Mouse (Mus musculus) embryonic facial prominence, embryonic 11.5 days (tissue): Measurements from ENCODE around the gene Pklr. TPM values are rescaled to one million over a fixed set of nuclear protein-coding genes. Genes with fewer than 3 reads are reported as not detected.

Experiments used
- ATAC-seq: fragments of 200-750 bp; cut with Nextera tagmentation; replicated peaks from 2 replicates; pipeline ENCODE4 v1.8.0; 2017; ENCODE audit warnings: low read depth; ENCODE audit not compliant: insufficient number of reproducible peaks, low FRiP score, low TSS enrichment
- DNase-seq: peaks from one replicate; pipeline ENCODE4 v3.0.0-alpha.2; 2015; ENCODE audit warnings: low spot score
- H3K27ac ChIP-seq: fragments of 300-500 bp; sonication (generic); replicated peaks from 2 replicates; pipeline ENCODE4 v1.5.1; 2014; ENCODE audit warnings: mild to moderate bottlenecking, low read depth, low read length, control low read depth
- H3K27me3 ChIP-seq: fragments of 300-500 bp; sonication (generic); 2 replicates; pipeline ENCODE4 v1.6.1; 2014; ENCODE audit warnings: mild to moderate bottlenecking, low read length, moderate library complexity, mixed read lengths; ENCODE audit not compliant: control insufficient read depth, insufficient read depth
- H3K36me3 ChIP-seq: fragments of 300-500 bp; sonication (generic); replicated peaks from 2 replicates; pipeline ENCODE4 v1.6.1; 2014; ENCODE audit warnings: low read depth, mild to moderate bottlenecking, low read length, moderate library complexity, mixed read lengths; ENCODE audit not compliant: control insufficient read depth, insufficient read depth
- H3K4me1 ChIP-seq: fragments of 300-500 bp; sonication (generic); 2 replicates; pipeline ENCODE4 v1.6.1; 2014; ENCODE audit warnings: low read length, mixed read lengths; ENCODE audit not compliant: control insufficient read depth, insufficient read depth
- H3K4me2 ChIP-seq: fragments of 300-500 bp; sonication (generic); 2 replicates; pipeline ENCODE4 v1.6.1; 2014; ENCODE audit warnings: low read depth, mild to moderate bottlenecking, control low read depth, low read length, moderate library complexity
- H3K4me3 ChIP-seq: fragments of 300-500 bp; sonication (generic); 2 replicates; pipeline ENCODE4 v1.5.1; 2014; ENCODE audit warnings: low read depth, low read length, control low read depth
- H3K9ac ChIP-seq: fragments of 300-500 bp; sonication (generic); replicated peaks from 2 replicates; pipeline ENCODE4 v1.6.1; 2014; ENCODE audit warnings: mild to moderate bottlenecking, control low read depth, low read length
- H3K9me3 ChIP-seq: fragments of 300-500 bp; sonication (generic); replicated peaks from 2 replicates; pipeline ENCODE4 v1.6.1; 2016; ENCODE audit warnings: mild to moderate bottlenecking, low read length, inconsistent platforms, mixed read lengths; ENCODE audit not compliant: control insufficient read depth
- WGBS: fragments of 180-500 bp; shearing (Covaris S2); extraction: QIAGEN DNeasy Blood & Tissue Kit; methylation state at CpG from one replicate; pipeline ENCODE4 v1.1.7; 2014; 5-methylcytosine and 5-hydroxymethylcytosine counted together
- polyA plus RNA-seq: library from polyadenylated mRNA; unstranded; fragments of >200 nt; fragmentation: Nextera tagmentation; extraction: Ambion mirVana; gene quantifications from 2 replicates; pipeline ENCODE4 v1.2.1, GENCODE M21; 2014

Gene Pklr
- polyA plus RNA-seq, 1 experiment from 2014 or later = 1.5 TPM

- H3K4me1 ChIP-seq = peaks cover 9% of the 10 kb centered on the region
- ATAC-seq = no peak
These were observed 46.0 kb downstream of the Pklr start for GRCm38 (mm10) chr3:89181749-89182500.

GRCm38 (mm10) chr3:89182531-89183057 lies 46.7 kb downstream of the Pklr start:
- Histone ChIP-seq H3K27me3 (no peaks in the 10 kb centered on the region), H3K4me3 (no peak overlapping the region), H3K36me3 (peaks cover 10% of the 10 kb centered on the region), H3K4me2 (no peak overlapping the region), H3K9me3 (no peaks in the 10 kb centered on the region), H3K9ac (no peak overlapping the region), H3K27ac (no peak overlapping the region), H3K4me1 (peaks cover 9% of the 10 kb centered on the region)
- DNase-seq (no peak), ATAC-seq (no peak)
- 56% methylated on average over 7 of the region's 7 CpGs for WGBS

More at GRCm38 (mm10) chr3:89181749-89182500, 46.0 kb downstream of the Pklr start:
- 94% methylated on average over 27 of the region's 27 CpGs for WGBS
- Histone ChIP-seq H3K4me3 (no peak overlapping the region), H3K36me3 (peaks cover 10% of the 10 kb centered on the region), H3K27ac (no peak overlapping the region), H3K27me3 (no peaks in the 10 kb centered on the region), H3K4me2 (no peak overlapping the region), H3K9me3 (no peaks in the 10 kb centered on the region), H3K9ac (no peak overlapping the region)
- no peak for DNase-seq

GRCm38 (mm10) chr3:89183058-89183958 lies 47.4 kb downstream of the Pklr start, which contains the start of gene Fam189b:
Gene Fam189b, plus strand, starts transcription at chr3:89183143.
- peak within 1 kb of the TSS; percentile 36; the same call in 1 of the 2 replicates for H3K27ac ChIP-seq
- H3K4me3 ChIP-seq = peak within 1 kb of the TSS; percentile 53
- peaks cover 9% of the 10 kb centered on the region for H3K4me1 ChIP-seq
- WGBS = 6% methylated on average over 39 of the region's 39 CpGs
- H3K9me3 ChIP-seq = no peaks in the 10 kb centered on the region
- H3K36me3 ChIP-seq = peaks cover 10% of the 10 kb centered on the region
- DNase-seq (peak; percentile 91), ATAC-seq (peak; percentile 90)
- H3K9ac ChIP-seq = peak within 1 kb of the TSS; percentile 76
- no peaks in the 10 kb centered on the region for H3K27me3 ChIP-seq
- H3K4me2 ChIP-seq = peak within 1 kb of the TSS; percentile 86

GRCm38 (mm10) chr3:89183959-89184315 lies 48.0 kb downstream of the Pklr start:
- no peak for ATAC-seq

GRCm38 (mm10) chr3:89187197-89187596 lies 51.3 kb downstream of the Pklr start:
- Histone ChIP-seq H3K27ac (no peak overlapping the region), H3K36me3 (no peaks in the 10 kb centered on the region; the same call in 1 of the 2 replicates), H3K4me3 (no peak overlapping the region), H3K9me3 (no peaks in the 10 kb centered on the region), H3K4me1 (peaks cover 7% of the 10 kb centered on the region), H3K9ac (no peak overlapping the region), H3K4me2 (no peak overlapping the region), H3K27me3 (no peaks in the 10 kb centered on the region)
- ATAC-seq = no peak
- 32% methylated on average over 23 of the region's 23 CpGs for WGBS
- no peak for DNase-seq

More at GRCm38 (mm10) chr3:89183959-89184315, 48.0 kb downstream of the Pklr start:
- WGBS = 88% methylated on average over 5 of the region's 6 CpGs
- Histone ChIP-seq H3K4me1 (peaks cover 7% of the 10 kb centered on the region), H3K27ac (no peak overlapping the region), H3K9ac (peak overlapping the region; percentile 76), H3K36me3 (peaks cover 10% of the 10 kb centered on the region), H3K4me3 (peak overlapping the region; percentile 53), H3K4me2 (peak overlapping the region; percentile 86), H3K27me3 (no peaks in the 10 kb centered on the region), H3K9me3 (no peaks in the 10 kb centered on the region)
- no peak for DNase-seq

- H3K27ac ChIP-seq = no peak overlapping the region
- no peak for DNase-seq
These were observed 51.9 kb downstream of the Pklr start for GRCm38 (mm10) chr3:89187690-89188477.

GRCm38 (mm10) chr3:89188478-89188875 lies 52.5 kb downstream of the Pklr start:
- peaks cover 7% of the 10 kb centered on the region for H3K4me1 ChIP-seq
- WGBS = 60% methylated on average over 12 of the region's 12 CpGs
- H3K9me3 ChIP-seq = no peaks in the 10 kb centered on the region
- no peak overlapping the region for H3K4me2 ChIP-seq
- ATAC-seq (no peak), DNase-seq (no peak)
- no peak overlapping the region for H3K9ac ChIP-seq
- H3K27ac ChIP-seq = no peak overlapping the region
- no peaks in the 10 kb centered on the region; the same call in 1 of the 2 replicates for H3K36me3 ChIP-seq
- H3K27me3 ChIP-seq = no peaks in the 10 kb centered on the region
- H3K4me3 ChIP-seq = no peak overlapping the region

More at GRCm38 (mm10) chr3:89187690-89188477, 51.9 kb downstream of the Pklr start:
- H3K4me2 ChIP-seq = no peak overlapping the region
- H3K9ac ChIP-seq = no peak overlapping the region
- H3K36me3 ChIP-seq = no peaks in the 10 kb centered on the region; the same call in 1 of the 2 replicates
- H3K4me3 ChIP-seq = no peak overlapping the region
- no peaks in the 10 kb centered on the region for H3K9me3 ChIP-seq
- WGBS = 68% methylated on average over 18 of the region's 18 CpGs
- no peak for ATAC-seq
- H3K4me1 ChIP-seq = peaks cover 7% of the 10 kb centered on the region
- H3K27me3 ChIP-seq = no peaks in the 10 kb centered on the region
